Mouse (Mus musculus): ENCODE measurements around the gene Prkn.

- TF ChIP-seq GATA1 (IDR thresholded peaks at IDR 0.05; ENCODE audit: borderline replicate concordance, low read length) (no peak), FLI1 (IDR thresholded peaks at IDR 0.05; ENCODE audit: low read length) (no peak)
Observed at GRCm38 (mm10) chr17:11030936-11031335, 190.8 kb downstream of the Prkn start.
